Mouse (Mus musculus) common myeloid progenitor, adult 5-6 weeks (primary cell): ENCODE data around the gene Izumo1r. TPM values are rescaled to one million over a fixed set of nuclear protein-coding genes. Genes with fewer than 3 reads are reported as not detected.
"Not testable (repeated sequence)": the region's sequence is repeated elsewhere in the genome, so short reads cannot be mapped to it uniquely, and the experiment has no call there.

ENCODE experiments used
- ATAC-seq: replicated peaks from 2 replicates; pipeline ENCODE4 v1.8.0; 2016; ENCODE audit warnings: low read depth, mild to moderate bottlenecking, moderate TSS enrichment, inconsistent platforms; ENCODE audit not compliant: poor library complexity, severe bottlenecking
- total RNA-seq: library from RNA; stranded (forward); fragments of 200-1000, 187-1606 nt; gene quantifications from 2 replicates; pipeline ENCODE4 v1.2.3, GENCODE M21; 2017

The Izumo1r gene
- total RNA-seq, 1 experiment from 2014 or later, result not detected

GRCm38 (mm10) chr9:14907816-14908415 is 4.2 kb upstream of the Izumo1r start:
- ATAC-seq, result no peak

- ATAC-seq, result no peak
Measured at GRCm38 (mm10) chr9:14905956-14906355, 2.2 kb upstream of the Izumo1r start.

GRCm38 (mm10) chr9:14904741-14905475 is 1.2 kb upstream of the Izumo1r start:
- ATAC-seq, result no peak

GRCm38 (mm10) chr9:14903006-14903405 is 743 bp downstream of the Izumo1r start:
- ATAC-seq, result no peak

- no peak for ATAC-seq
Measured at GRCm38 (mm10) chr9:14902416-14902815, 1.3 kb downstream of the Izumo1r start.

- ATAC-seq, result no peak
Measured at GRCm38 (mm10) chr9:14901757-14902156, 2.0 kb downstream of the Izumo1r start.

- no peak for ATAC-seq
Measured at GRCm38 (mm10) chr9:14897102-14897501, 6.6 kb downstream of the Izumo1r start.

- ATAC-seq, result no peak
Measured at GRCm38 (mm10) chr9:14895237-14895835, 8.4 kb downstream of the Izumo1r start.

- ATAC-seq, result no peak
Measured at GRCm38 (mm10) chr9:14894628-14895027, 9.1 kb downstream of the Izumo1r start.

GRCm38 (mm10) chr9:14893388-14893787 is 10.4 kb downstream of the Izumo1r start:
- ATAC-seq, result peak; percentile 66

- ATAC-seq, result no peak
Measured at GRCm38 (mm10) chr9:14891891-14892290, 11.9 kb downstream of the Izumo1r start.

- ATAC-seq, result no peak
Measured at GRCm38 (mm10) chr9:14890699-14891098, 13.1 kb downstream of the Izumo1r start.

- no peak for ATAC-seq
Measured at GRCm38 (mm10) chr9:14888671-14889070, 15.1 kb downstream of the Izumo1r start.

GRCm38 (mm10) chr9:14887787-14888382 is 15.9 kb downstream of the Izumo1r start:
- ATAC-seq, result no peak; the same call in 1 of the 2 replicates

- ATAC-seq, result no peak
Measured at GRCm38 (mm10) chr9:14885954-14886353, 17.8 kb downstream of the Izumo1r start.

- ATAC-seq, result peak; percentile 62; the same call in 1 of the 2 replicates
Measured at GRCm38 (mm10) chr9:14885151-14885550, 18.6 kb downstream of the Izumo1r start.

- ATAC-seq, result peak; percentile 42; the same call in 1 of the 2 replicates
Measured at GRCm38 (mm10) chr9:14884641-14885040, 19.1 kb downstream of the Izumo1r start.

- ATAC-seq, result not testable (repeated sequence)
Measured at GRCm38 (mm10) chr9:14876566-14876965, 27.2 kb downstream of the Izumo1r start.

GRCm38 (mm10) chr9:14875743-14876507 is 27.8 kb downstream of the Izumo1r start:
- ATAC-seq, result no peak
